Mouse (Mus musculus) effector memory CD4-positive, alpha-beta T cell, adult 5 months (primary cell): ENCODE data around the gene Hacd2. TPM values are rescaled to one million over a fixed set of nuclear protein-coding genes. Genes with fewer than 3 reads are reported as not detected.

Experiments
- polyA plus RNA-seq: library from polyadenylated mRNA; unstranded; fragments of 100-300 nt; shearing (Covaris generic); gene quantifications from one replicate; pipeline ENCODE4 v1.2.1, GENCODE M21; 2017

The Hacd2 gene
- polyA plus RNA-seq, result 32.6 TPM

GRCm38 (mm10) chr16:35022242-35023137 is at the start of gene Hacd2:
Hacd2 (plus strand) TSS chr16:35022428.

DNA sequence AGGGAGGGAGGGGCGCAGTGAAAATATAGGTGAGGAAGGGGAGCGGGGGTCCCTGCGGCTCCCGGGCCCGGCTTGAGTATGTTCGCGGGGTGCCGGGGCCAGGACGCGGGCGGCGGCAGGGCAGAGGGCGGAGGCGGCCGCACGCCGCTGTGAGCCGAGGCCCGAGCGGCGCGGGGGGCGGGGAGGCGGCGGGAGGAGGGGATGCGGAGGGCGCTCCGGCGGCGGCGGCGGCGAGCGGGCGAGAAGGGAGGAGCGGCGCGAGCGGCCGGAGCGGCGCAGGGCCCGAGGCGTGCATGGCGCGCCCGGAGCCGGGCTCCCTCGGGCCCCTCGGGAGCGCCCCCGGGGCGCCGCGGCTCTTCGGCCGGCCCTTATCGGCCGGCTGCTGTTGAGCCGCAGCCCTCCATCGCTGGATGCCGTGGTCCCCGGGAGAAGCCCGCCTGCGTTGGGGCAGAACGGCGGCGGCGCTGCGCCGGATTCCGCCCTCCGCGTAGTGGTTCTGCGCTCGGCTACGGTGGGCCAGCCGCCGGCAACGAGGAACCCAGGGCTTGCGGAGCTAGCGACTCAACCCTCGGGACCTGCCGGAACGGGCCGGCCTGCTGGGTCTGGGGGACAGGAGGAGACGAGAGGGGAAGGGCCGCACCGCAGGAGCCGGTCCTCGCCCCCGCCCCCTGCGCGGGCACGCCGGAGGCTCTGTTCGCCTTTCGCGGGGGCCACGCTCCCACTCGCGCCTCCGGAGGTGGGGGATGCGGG is 132.6 kb downstream of the Hacd2 start, which contains the start of gene Adcy5:
Gene Adcy5, plus strand, starts transcription at position 237 of the 750 bp plus-strand sequence.

Other genes starting within 250 kb of the Hacd2 start
- gene Adcy5, start 132.4 kb downstream of the Hacd2 start, polyA plus RNA-seq, result not detected